Mouse (Mus musculus): ENCODE measurements around the gene Gm17949. TPM values are rescaled to one million over a fixed set of nuclear protein-coding genes. Genes with fewer than 3 reads are reported as not detected.

Gene Gm17949
- total RNA-seq, 2 experiments from 2014 or later: not detected

- DNase-seq: peak; percentile 86
These were observed 21.0 kb upstream of the Gm17949 start, which contains the start of gene Clpp for GRCm38 (mm10) chr17:56990115-56990746. Gene Clpp, plus strand, starts transcription at chr17:56990305.

- no peak for DNase-seq
These were observed 20.3 kb upstream of the Gm17949 start for GRCm38 (mm10) chr17:56990966-56991365.

GRCm38 (mm10) chr17:56995046-56995445 lies 16.2 kb upstream of the Gm17949 start:
- DNase-seq: no peak

- no peak for DNase-seq
These were observed 14.8 kb upstream of the Gm17949 start for GRCm38 (mm10) chr17:56996506-56996905.

- peak; percentile 87 for DNase-seq
These were observed 14.1 kb upstream of the Gm17949 start, which contains the start of gene Alkbh7 for GRCm38 (mm10) chr17:56997029-56997667. Gene Alkbh7, plus strand, starts transcription at chr17:56997339.

GRCm38 (mm10) chr17:56999414-56999813 lies 11.9 kb upstream of the Gm17949 start:
- DNase-seq: no peak

- no peak for DNase-seq
These were observed 11.2 kb upstream of the Gm17949 start, which contains the start of gene Pspn for GRCm38 (mm10) chr17:56999968-57000609. Gene Pspn, minus strand, starts transcription at chr17:57000018.

- DNase-seq: no peak
These were observed 10.0 kb upstream of the Gm17949 start for GRCm38 (mm10) chr17:57001228-57001627.

GRCm38 (mm10) chr17:57003994-57004393 lies 7.3 kb upstream of the Gm17949 start:
- DNase-seq: no peak

- DNase-seq: no peak
These were observed 3.9 kb upstream of the Gm17949 start for GRCm38 (mm10) chr17:57007137-57007905.

GRCm38 (mm10) chr17:57010911-57011235 lies 396 bp upstream of the Gm17949 start:
- DNase-seq: no peak

- DNase-seq: no peak
These were observed 1.1 kb downstream of the Gm17949 start for GRCm38 (mm10) chr17:57012245-57012795.

- no peak for DNase-seq
These were observed 8.4 kb downstream of the Gm17949 start for GRCm38 (mm10) chr17:57019693-57020092.

- no peak for DNase-seq
These were observed 9.7 kb downstream of the Gm17949 start for GRCm38 (mm10) chr17:57020960-57021359.

GRCm38 (mm10) chr17:57027471-57027870 lies 16.2 kb downstream of the Gm17949 start:
- DNase-seq: no peak

GRCm38 (mm10) chr17:57029691-57030090 lies 18.4 kb downstream of the Gm17949 start:
- DNase-seq: no peak

- DNase-seq: peak; percentile 92
These were observed 19.8 kb downstream of the Gm17949 start, which contains the start of gene Khsrp for GRCm38 (mm10) chr17:57030931-57031660. Gene Khsrp, minus strand, starts transcription at chr17:57031522.

- DNase-seq: peak; percentile 93
These were observed 20.6 kb downstream of the Gm17949 start for GRCm38 (mm10) chr17:57031661-57032420.

GRCm38 (mm10) chr17:57032854-57033253 lies 21.6 kb downstream of the Gm17949 start:
- DNase-seq: no peak

GRCm38 (mm10) chr17:57038978-57039377 lies 27.7 kb downstream of the Gm17949 start:
- no peak for DNase-seq

- no peak for DNase-seq
These were observed 30.3 kb downstream of the Gm17949 start, which contains the start of gene Slc25a41 for GRCm38 (mm10) chr17:57041554-57041953. Gene Slc25a41, minus strand, starts transcription at chr17:57041654.
